Mouse (Mus musculus): Measurements from ENCODE around the gene Prss50. TPM values are rescaled to one million over a fixed set of nuclear protein-coding genes. Genes with fewer than 3 reads are reported as not detected.
"Not testable (repeated sequence)": the region's sequence is repeated elsewhere in the genome, so short reads cannot be mapped to it uniquely, and the experiment has no call there.

The Prss50 gene
- 0.24 and 1.1 TPM in 2 replicates for polyA plus RNA-seq (2014; fragmentation: Nextera tagmentation; extraction: Ambion mirVana)

DNA sequence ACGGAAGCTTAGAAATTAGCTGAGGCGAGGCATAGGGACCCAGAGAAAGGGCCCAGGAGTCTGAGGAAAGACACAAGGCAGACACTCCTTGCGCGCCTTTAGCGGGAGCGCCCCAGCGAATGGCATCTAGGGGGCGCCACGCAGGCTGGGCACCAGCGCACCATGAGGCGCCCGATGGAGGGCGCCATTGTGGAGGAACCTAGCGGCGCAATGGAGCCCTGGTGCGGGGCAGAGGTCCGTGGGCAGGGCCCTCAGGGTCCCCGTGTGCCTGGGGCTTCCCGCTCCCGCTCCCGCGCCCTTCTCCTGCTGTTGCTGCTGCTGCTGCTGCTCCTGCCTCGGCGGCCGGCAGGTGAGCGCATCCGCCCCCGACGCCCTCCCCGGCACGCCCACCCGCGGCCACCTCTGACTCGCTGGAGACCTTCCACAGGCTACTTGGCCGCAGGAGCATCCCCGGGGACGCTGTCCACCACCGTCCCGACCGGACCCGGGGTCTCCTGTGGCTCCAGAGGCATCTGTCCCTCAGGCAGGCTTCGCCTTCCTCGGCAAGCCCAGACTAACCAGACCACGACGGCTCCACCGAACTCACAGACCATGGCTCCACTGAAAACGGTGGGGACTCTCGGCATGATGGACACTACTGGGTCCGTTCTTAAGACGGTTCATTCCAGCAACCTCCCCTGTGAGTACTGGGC is at the start of gene Prss50:
Gene Prss50, plus strand, starts transcription at position 187 of the 692 bp plus-strand sequence.
- Histone ChIP-seq H3K4me1 (ENCODE audit: control insufficient read depth, insufficient read depth, low read length) (peaks cover 7% of the 10 kb centered on the region; the same call in 1 of the 2 replicates), H3K27me3 (ENCODE audit: control insufficient read depth, insufficient read depth, low read length) (peaks cover 14% of the 10 kb centered on the region), H3K4me2 (replicated peaks; ENCODE audit: low read depth, low read length) (peak within 1 kb of the TSS; percentile 53), H3K9ac (ENCODE audit: low read depth, low read length) (peak within 1 kb of the TSS; percentile 40), H3K36me3 (ENCODE audit: control insufficient read depth, insufficient read depth, low read length) (no peaks in the 10 kb centered on the region), H3K9me3 (ENCODE audit: control insufficient read depth, low read length) (no peaks in the 10 kb centered on the region), H3K4me3 (ENCODE audit: low read length) (peak within 1 kb of the TSS; percentile 30), H3K27ac (ENCODE audit: low read depth, low read length) (no peak within 1 kb of the TSS)
- WGBS, result 9% methylated on average over 49 of the region's 50 CpGs
- peak; percentile 42 for ATAC-seq (ENCODE audit: low FRiP score, low TSS enrichment)

GRCm38 (mm10) chr9:110810051-110810450 is 47.7 kb upstream of the Prss50 start:
- 84% methylated on average over 4 of the region's 4 CpGs for WGBS

DNA sequence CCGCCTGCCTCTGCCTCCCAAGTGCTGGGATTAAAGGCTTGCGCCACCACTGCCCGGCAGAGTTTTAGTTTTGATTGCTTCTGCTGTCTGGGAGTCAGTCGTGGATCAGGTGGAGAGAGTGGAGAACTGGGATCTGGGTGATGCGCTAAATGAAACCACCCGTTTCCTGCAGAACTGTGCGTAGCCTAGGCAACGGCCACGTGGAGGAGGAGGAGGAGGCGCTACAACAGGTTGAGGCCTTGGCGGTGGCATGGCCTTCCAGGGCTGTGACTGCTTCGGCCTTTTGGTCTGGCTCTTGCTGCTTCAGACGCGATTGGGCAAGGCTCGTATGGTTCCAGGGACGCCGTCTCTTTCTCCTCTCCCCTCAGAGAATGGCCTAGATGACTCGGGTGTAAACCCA is 44.0 kb upstream of the Prss50 start, which contains the start of gene Prss44:
Gene Prss44, plus strand, starts transcription at position 206 of the 400 bp plus-strand sequence.
- H3K4me1 ChIP-seq (ENCODE audit: control insufficient read depth, insufficient read depth, low read length), result no peaks in the 10 kb centered on the region
- H3K9me3 ChIP-seq (ENCODE audit: control insufficient read depth, low read length), result no peaks in the 10 kb centered on the region
- no peak within 1 kb of the TSS for H3K4me3 ChIP-seq (ENCODE audit: low read length)
- no peaks in the 10 kb centered on the region for H3K27me3 ChIP-seq (ENCODE audit: control insufficient read depth, insufficient read depth, low read length)
- H3K27ac ChIP-seq (ENCODE audit: low read depth, low read length), result no peak within 1 kb of the TSS
- ATAC-seq (ENCODE audit: low FRiP score, low TSS enrichment), result no peak
- H3K9ac ChIP-seq (ENCODE audit: low read depth, low read length), result no peak within 1 kb of the TSS
- H3K4me2 ChIP-seq (replicated peaks; ENCODE audit: low read depth, low read length), result no peak within 1 kb of the TSS
- no peaks in the 10 kb centered on the region for H3K36me3 ChIP-seq (ENCODE audit: control insufficient read depth, insufficient read depth, low read length)
- 60% methylated on average over 18 of the region's 18 CpGs for WGBS

More at GRCm38 (mm10) chr9:110810051-110810450, 47.7 kb upstream of the Prss50 start:
- ATAC-seq (ENCODE audit: low FRiP score, low TSS enrichment), result no peak
- Histone ChIP-seq H3K27ac (ENCODE audit: low read depth, low read length) (no peak overlapping the region), H3K9me3 (ENCODE audit: control insufficient read depth, low read length) (no peaks in the 10 kb centered on the region), H3K9ac (ENCODE audit: low read depth, low read length) (no peak overlapping the region), H3K27me3 (ENCODE audit: control insufficient read depth, insufficient read depth, low read length) (no peaks in the 10 kb centered on the region), H3K4me3 (ENCODE audit: low read length) (no peak overlapping the region), H3K4me1 (ENCODE audit: control insufficient read depth, insufficient read depth, low read length) (no peaks in the 10 kb centered on the region), H3K4me2 (replicated peaks; ENCODE audit: low read depth, low read length) (no peak overlapping the region), H3K36me3 (ENCODE audit: control insufficient read depth, insufficient read depth, low read length) (no peaks in the 10 kb centered on the region)

DNA sequence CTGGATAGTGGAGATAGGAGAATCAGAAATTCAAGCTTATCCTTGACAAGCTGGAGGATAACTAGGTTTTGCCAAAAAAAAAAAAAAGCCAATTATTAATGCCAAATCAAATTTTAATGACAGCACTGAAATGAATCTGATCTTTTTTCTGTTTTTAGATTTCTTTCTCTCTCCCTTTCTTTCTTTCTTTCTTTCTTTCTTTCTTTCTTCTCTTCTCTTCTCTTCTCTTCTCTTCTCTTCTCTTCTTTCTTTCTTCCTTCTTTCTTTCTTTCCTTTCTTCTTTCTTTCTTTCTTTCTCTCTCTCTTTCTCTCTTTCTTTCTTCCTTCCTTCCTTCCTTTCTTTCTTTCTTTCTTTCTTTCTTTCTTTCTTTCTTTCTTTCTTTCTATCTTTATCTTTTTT is 37.2 kb upstream of the Prss50 start:
- not testable (repeated sequence) for H3K9ac ChIP-seq (ENCODE audit: low read depth, low read length); H3K27ac ChIP-seq (ENCODE audit: low read depth, low read length); ATAC-seq (ENCODE audit: low FRiP score, low TSS enrichment); H3K4me1 ChIP-seq (ENCODE audit: control insufficient read depth, insufficient read depth, low read length); H3K9me3 ChIP-seq (ENCODE audit: control insufficient read depth, low read length); H3K36me3 ChIP-seq (ENCODE audit: control insufficient read depth, insufficient read depth, low read length); H3K4me2 ChIP-seq (replicated peaks; ENCODE audit: low read depth, low read length); H3K27me3 ChIP-seq (ENCODE audit: control insufficient read depth, insufficient read depth, low read length); H3K4me3 ChIP-seq (ENCODE audit: low read length)

GRCm38 (mm10) chr9:110821436-110821835 is 36.3 kb upstream of the Prss50 start:
- no peaks in the 10 kb centered on the region for H3K4me1 ChIP-seq (ENCODE audit: control insufficient read depth, insufficient read depth, low read length)
- no peaks in the 10 kb centered on the region for H3K9me3 ChIP-seq (ENCODE audit: control insufficient read depth, low read length)
- no peak overlapping the region for H3K4me2 ChIP-seq (replicated peaks; ENCODE audit: low read depth, low read length)
- no peak overlapping the region for H3K27ac ChIP-seq (ENCODE audit: low read depth, low read length)
- H3K36me3 ChIP-seq (ENCODE audit: control insufficient read depth, insufficient read depth, low read length), result no peaks in the 10 kb centered on the region
- no peak for ATAC-seq (ENCODE audit: low FRiP score, low TSS enrichment)
- 86% methylated on average over 7 of the region's 7 CpGs for WGBS
- no peak overlapping the region for H3K9ac ChIP-seq (ENCODE audit: low read depth, low read length)
- no peaks in the 10 kb centered on the region for H3K27me3 ChIP-seq (ENCODE audit: control insufficient read depth, insufficient read depth, low read length)
- no peak overlapping the region for H3K4me3 ChIP-seq (ENCODE audit: low read length)

- H3K27me3 ChIP-seq (ENCODE audit: control insufficient read depth, insufficient read depth, low read length), result no peaks in the 10 kb centered on the region
- 86% methylated on average over 4 of the region's 4 CpGs for WGBS
- no peak overlapping the region for H3K4me2 ChIP-seq (replicated peaks; ENCODE audit: low read depth, low read length)
- H3K36me3 ChIP-seq (ENCODE audit: control insufficient read depth, insufficient read depth, low read length), result no peaks in the 10 kb centered on the region
- no peak overlapping the region for H3K4me3 ChIP-seq (ENCODE audit: low read length)
- no peak overlapping the region for H3K27ac ChIP-seq (ENCODE audit: low read depth, low read length)
- ATAC-seq (ENCODE audit: low FRiP score, low TSS enrichment), result no peak
- no peaks in the 10 kb centered on the region for H3K4me1 ChIP-seq (ENCODE audit: control insufficient read depth, insufficient read depth, low read length)
- H3K9ac ChIP-seq (ENCODE audit: low read depth, low read length), result no peak overlapping the region
- H3K9me3 ChIP-seq (ENCODE audit: control insufficient read depth, low read length), result no peaks in the 10 kb centered on the region
These were observed 32.3 kb upstream of the Prss50 start for GRCm38 (mm10) chr9:110825426-110825825.

DNA sequence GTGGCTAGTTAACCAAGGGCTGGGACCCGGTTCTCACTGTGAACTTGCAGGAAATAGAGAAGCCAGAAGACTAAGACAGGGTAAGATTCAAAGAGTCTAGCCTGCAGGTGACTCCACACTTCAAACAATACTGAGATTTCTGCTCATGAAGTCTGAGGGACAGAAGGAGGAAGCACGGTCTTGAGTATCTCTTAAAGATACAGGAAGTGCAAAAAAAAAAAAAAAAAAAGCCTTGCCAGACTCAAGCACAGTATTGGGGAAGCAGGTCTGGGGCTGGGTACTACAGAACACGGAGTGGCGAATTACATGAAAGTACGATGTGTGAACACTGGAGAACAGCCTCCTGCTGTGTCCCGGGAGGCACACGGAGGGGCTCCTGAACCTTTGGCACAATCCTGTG is 31.9 kb upstream of the Prss50 start:
- ATAC-seq (ENCODE audit: low FRiP score, low TSS enrichment), result no peak
- 77% methylated on average over 7 of the region's 7 CpGs for WGBS
- no peaks in the 10 kb centered on the region for H3K4me1 ChIP-seq (ENCODE audit: control insufficient read depth, insufficient read depth, low read length)
- no peaks in the 10 kb centered on the region for H3K36me3 ChIP-seq (ENCODE audit: control insufficient read depth, insufficient read depth, low read length)
- H3K27ac ChIP-seq (ENCODE audit: low read depth, low read length), result no peak overlapping the region
- H3K9me3 ChIP-seq (ENCODE audit: control insufficient read depth, low read length), result no peaks in the 10 kb centered on the region
- no peak overlapping the region for H3K9ac ChIP-seq (ENCODE audit: low read depth, low read length)
- no peak overlapping the region for H3K4me3 ChIP-seq (ENCODE audit: low read length)
- no peaks in the 10 kb centered on the region for H3K27me3 ChIP-seq (ENCODE audit: control insufficient read depth, insufficient read depth, low read length)
- no peak overlapping the region for H3K4me2 ChIP-seq (replicated peaks; ENCODE audit: low read depth, low read length)

- no peak within 1 kb of the TSS for H3K4me3 ChIP-seq (ENCODE audit: low read length)
- no peaks in the 10 kb centered on the region for H3K27me3 ChIP-seq (ENCODE audit: control insufficient read depth, insufficient read depth, low read length)
- H3K27ac ChIP-seq (ENCODE audit: low read depth, low read length), result no peak within 1 kb of the TSS
- no peak within 1 kb of the TSS for H3K9ac ChIP-seq (ENCODE audit: low read depth, low read length)
- H3K36me3 ChIP-seq (ENCODE audit: control insufficient read depth, insufficient read depth, low read length), result no peaks in the 10 kb centered on the region
- no peak for ATAC-seq (ENCODE audit: low FRiP score, low TSS enrichment)
- H3K4me2 ChIP-seq (replicated peaks; ENCODE audit: low read depth, low read length), result no peak within 1 kb of the TSS
- 82% methylated on average over 3 of the region's 3 CpGs for WGBS
- H3K4me1 ChIP-seq (ENCODE audit: control insufficient read depth, insufficient read depth, low read length), result no peaks in the 10 kb centered on the region
- H3K9me3 ChIP-seq (ENCODE audit: control insufficient read depth, low read length), result no peaks in the 10 kb centered on the region
These were observed 31.4 kb upstream of the Prss50 start, which contains the start of gene Prss43 for GRCm38 (mm10) chr9:110826390-110826789. Gene Prss43 (plus strand): TSS chr9:110826690.

DNA sequence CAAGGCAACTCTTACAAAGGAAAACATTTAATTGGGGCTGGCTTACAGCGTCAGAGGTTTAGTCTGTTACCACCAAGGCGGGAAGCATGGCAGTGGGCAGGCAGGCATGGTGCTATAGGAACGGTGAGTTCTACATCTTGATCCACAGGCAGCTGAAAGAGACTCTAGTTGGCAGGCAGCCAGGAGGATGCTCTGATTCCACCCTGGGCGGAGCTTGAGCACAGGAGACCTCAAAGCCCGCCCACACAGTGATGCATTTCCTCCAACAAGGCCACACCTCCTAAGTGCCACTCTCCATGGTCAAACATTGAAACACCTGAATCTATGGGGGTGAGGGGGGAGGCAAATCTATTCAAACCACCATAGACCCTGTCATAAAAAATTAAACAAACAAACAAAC is 24.7 kb upstream of the Prss50 start:
- H3K27me3 ChIP-seq (ENCODE audit: control insufficient read depth, insufficient read depth, low read length), result no peaks in the 10 kb centered on the region
- 80% methylated on average over 5 of the region's 5 CpGs for WGBS
- no peaks in the 10 kb centered on the region for H3K36me3 ChIP-seq (ENCODE audit: control insufficient read depth, insufficient read depth, low read length)

More for the DNA sequence above, 24.7 kb upstream of the Prss50 start:
- no peak overlapping the region for H3K9ac ChIP-seq (ENCODE audit: low read depth, low read length)
- no peak overlapping the region for H3K27ac ChIP-seq (ENCODE audit: low read depth, low read length)
- H3K4me3 ChIP-seq (ENCODE audit: low read length), result no peak overlapping the region
- H3K9me3 ChIP-seq (ENCODE audit: control insufficient read depth, low read length), result no peaks in the 10 kb centered on the region
- no peaks in the 10 kb centered on the region for H3K4me1 ChIP-seq (ENCODE audit: control insufficient read depth, insufficient read depth, low read length)
- ATAC-seq (ENCODE audit: low FRiP score, low TSS enrichment), result no peak
- H3K4me2 ChIP-seq (replicated peaks; ENCODE audit: low read depth, low read length), result no peak overlapping the region
